ENCODE assay signal across 35 mouse cellular contexts in the genomic region with DNA sequence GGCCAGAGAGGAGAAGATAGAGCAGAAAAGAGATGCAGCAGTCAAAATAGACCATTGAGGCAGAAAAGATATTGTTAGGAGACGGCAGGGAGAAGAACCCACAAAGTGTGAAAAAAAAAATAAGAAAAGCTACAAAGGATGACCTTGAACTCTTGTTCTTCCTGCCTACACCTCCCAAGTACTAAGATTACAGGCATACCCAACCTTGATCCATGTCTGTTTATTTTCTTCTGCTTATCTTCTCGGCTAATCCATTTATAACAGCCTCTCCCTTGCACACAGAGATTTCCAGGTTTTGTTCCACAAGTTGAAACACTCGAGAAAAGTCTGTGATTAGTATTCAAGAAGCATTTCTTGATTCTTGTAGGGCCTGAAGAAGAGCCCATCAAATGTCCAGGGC. TPM values are rescaled to one million over a fixed set of nuclear protein-coding genes. Genes with fewer than 3 reads are reported as not detected.
DNase-seq lines count a peak whose midpoint lies in the region; ATAC-seq and TF ChIP-seq lines count a peak whose summit lies in the region.
"Had no signal": no experiment of that assay in that cellular context is flagged by ENCODE, and none has a peak within 500 bp of the region (broad histone marks: within the 10 kb centered on the region; RNA-seq: fewer than 3 reads in every experiment).

No protein-coding gene starts in this region.

- H3K27ac ChIP-seq in heart, adult 2 months: peak overlapping the region; percentile 81
- peak overlapping the region; percentile 57; the same call in 1 of the 2 replicates for H3K27ac ChIP-seq in layer of hippocampus, adult 2 months
- 0 out of 2 replicates have a peak overlapping the region, but pooled peaks have one; percentile 38 for H3K27ac ChIP-seq in stomach, embryonic 15.5 days
- no peak overlapping the region for H3K27ac ChIP-seq in stomach, postnatal 0 days (replicated peaks)
- no peak overlapping the region for H3K27ac ChIP-seq in midbrain, embryonic 10.5 days (replicated peaks)
- H3K27ac ChIP-seq in hindbrain, embryonic 16.5 days (ENCODE audit: low read depth, low read length): no peak overlapping the region
- H3K27ac ChIP-seq: embryonic facial prominence, embryonic 12.5 days; hindbrain, postnatal 0 days; limb, embryonic 10.5 days; limb, embryonic 15.5 days; liver, embryonic 15.5 days; midbrain, embryonic 15.5 days; neural tube, embryonic 15.5 days had no signal

- no peak for ATAC-seq in stomach, embryonic 15.5 days (ENCODE audit: insufficient read depth, low FRiP score, low read depth)
- ATAC-seq in stomach, postnatal 0 days (ENCODE audit: low FRiP score, low TSS enrichment): no peak
- no peak for ATAC-seq in hindbrain, embryonic 16.5 days
- ATAC-seq: forebrain, embryonic 14.5 days; hindbrain, postnatal 0 days; midbrain, embryonic 15.5 days had no signal

- no peak overlapping the region for H3K4me3 ChIP-seq in heart, adult 2 months
- no peak overlapping the region for H3K4me3 ChIP-seq in layer of hippocampus, adult 2 months
- H3K4me3 ChIP-seq in stomach, embryonic 15.5 days (replicated peaks): no peak overlapping the region
- H3K4me3 ChIP-seq in stomach, postnatal 0 days (ENCODE audit: low read depth, low read length): no peak overlapping the region
- no peak overlapping the region for H3K4me3 ChIP-seq in midbrain, embryonic 10.5 days
- H3K4me3 ChIP-seq in hindbrain, embryonic 16.5 days (ENCODE audit: low read length): no peak overlapping the region
- H3K4me3 ChIP-seq: embryonic facial prominence, embryonic 12.5 days; heart, embryonic 15.5 days; kidney, embryonic 15.5 days; limb, embryonic 10.5 days; limb, embryonic 15.5 days; liver, embryonic 15.5 days; midbrain, embryonic 15.5 days; neural tube, embryonic 15.5 days had no signal

- no peak for TF ChIP-seq EP300 in heart, adult 2 months (IDR thresholded peaks at IDR 0.05; ENCODE audit: insufficient read depth, low read depth, low read length)
- TF ChIP-seq EP300 in stomach, postnatal 0 days (optimal IDR thresholded peaks at IDR 0.05): no peak

- H3K36me3 ChIP-seq in heart, adult 2 months (ENCODE audit: control insufficient read depth, insufficient read depth, low read length): peaks cover 17% of the 10 kb centered on the region
- H3K36me3 ChIP-seq in stomach, embryonic 15.5 days: no peaks in the 10 kb centered on the region; the same call in 1 of the 2 replicates
- no peaks in the 10 kb centered on the region for H3K36me3 ChIP-seq in stomach, postnatal 0 days (ENCODE audit: control insufficient read depth, insufficient read depth, low read length)
- H3K36me3 ChIP-seq in midbrain, embryonic 10.5 days: peaks cover 18% of the 10 kb centered on the region
- H3K36me3 ChIP-seq in hindbrain, embryonic 16.5 days (ENCODE audit: control insufficient read depth, insufficient read depth, low read length): no peaks in the 10 kb centered on the region
- H3K36me3 ChIP-seq: embryonic facial prominence, embryonic 12.5 days; G1E; heart, embryonic 15.5 days; kidney, embryonic 15.5 days; limb, embryonic 10.5 days; limb, embryonic 15.5 days; liver, embryonic 15.5 days; midbrain, embryonic 15.5 days; neural tube, embryonic 15.5 days had no signal

- intact Hi-C loops in heart, adult 2 months (cut with DNase I): no loop called here
- intact Hi-C loops in heart, postnatal 25 days (cut with DNase I): no loop called here

- H3K9ac ChIP-seq in heart, adult 2 months (ENCODE audit: low read depth, low read length): no peak overlapping the region
- no peak overlapping the region for H3K9ac ChIP-seq in stomach, embryonic 15.5 days
- H3K9ac ChIP-seq in stomach, postnatal 0 days (ENCODE audit: low read length): no peak overlapping the region
- no peak overlapping the region for H3K9ac ChIP-seq in hindbrain, embryonic 16.5 days (ENCODE audit: low read depth, low read length)
- H3K9ac ChIP-seq: embryonic facial prominence, embryonic 12.5 days; heart, embryonic 15.5 days; kidney, embryonic 15.5 days; limb, embryonic 15.5 days; liver, embryonic 15.5 days; midbrain, embryonic 15.5 days; neural tube, embryonic 15.5 days had no signal

- no peak for TF ChIP-seq POLR2A in heart, adult 2 months (IDR thresholded peaks at IDR 0.05; ENCODE audit: insufficient read depth, low read depth, low read length)

- H3K4me2 ChIP-seq in stomach, embryonic 15.5 days: no peak overlapping the region
- H3K4me2 ChIP-seq in stomach, postnatal 0 days (replicated peaks; ENCODE audit: low read depth): no peak overlapping the region
- H3K4me2 ChIP-seq in hindbrain, embryonic 16.5 days (ENCODE audit: low read length): no peak overlapping the region
- H3K4me2 ChIP-seq: embryonic facial prominence, embryonic 12.5 days; heart, embryonic 15.5 days; kidney, embryonic 15.5 days; limb, embryonic 15.5 days; liver, embryonic 15.5 days; midbrain, embryonic 15.5 days; neural tube, embryonic 15.5 days had no signal

- no peaks in the 10 kb centered on the region for H3K9me3 ChIP-seq in stomach, embryonic 15.5 days
- no peaks in the 10 kb centered on the region for H3K9me3 ChIP-seq in stomach, postnatal 0 days (ENCODE audit: control insufficient read depth, low read length)
- H3K9me3 ChIP-seq in midbrain, embryonic 10.5 days (replicated peaks): no peaks in the 10 kb centered on the region
- H3K9me3 ChIP-seq in hindbrain, embryonic 16.5 days (ENCODE audit: control insufficient read depth, low read length): no peaks in the 10 kb centered on the region
- H3K9me3 ChIP-seq: embryonic facial prominence, embryonic 12.5 days; G1E; heart, embryonic 15.5 days; kidney, embryonic 15.5 days; limb, embryonic 10.5 days; limb, embryonic 15.5 days; liver, embryonic 15.5 days; midbrain, embryonic 15.5 days; neural tube, embryonic 15.5 days had no signal

- DNase-seq in heart, adult 2 months: no peak
- no peak for DNase-seq in heart, postnatal 25 days (ENCODE audit: low spot score)
- DNase-seq in layer of hippocampus, adult 2 months (ENCODE audit: low spot score in 2 of 2): no peak
- no peak for DNase-seq in layer of hippocampus, adult 11-12 months (ENCODE audit: low spot score)
- no peak for DNase-seq in stomach, postnatal 0 days (ENCODE audit: low spot score)
- DNase-seq in midbrain, embryonic 10.5 days (ENCODE audit: low spot score): no peak
- DNase-seq: adrenal gland, adult 8-10 months; cerebellum, adult 11 months; cerebellum, adult 9-10 months; cerebellum, postnatal 36 days; embryo, embryonic 11 days; kidney, adult 18-20 months; kidney, postnatal 25 days; retina, postnatal 1 day; right cerebral cortex, postnatal 14 days; thymus, postnatal 14 days had no signal

- H3K27me3 ChIP-seq in heart, adult 2 months (ENCODE audit: control insufficient read depth, insufficient read depth, low read length): no peaks in the 10 kb centered on the region
- H3K27me3 ChIP-seq in stomach, embryonic 15.5 days (replicated peaks): no peaks in the 10 kb centered on the region
- no peaks in the 10 kb centered on the region for H3K27me3 ChIP-seq in stomach, postnatal 0 days (ENCODE audit: control insufficient read depth, insufficient read depth, low read length)
- H3K27me3 ChIP-seq in midbrain, embryonic 10.5 days (ENCODE audit: low read depth, poor library complexity, severe bottlenecking): no peaks in the 10 kb centered on the region
- no peaks in the 10 kb centered on the region for H3K27me3 ChIP-seq in hindbrain, embryonic 16.5 days (replicated peaks; ENCODE audit: control insufficient read depth, insufficient read depth, low read length)
- H3K27me3 ChIP-seq: embryonic facial prominence, embryonic 12.5 days; heart, embryonic 15.5 days; kidney, embryonic 15.5 days; limb, embryonic 15.5 days; midbrain, embryonic 15.5 days had no signal

- H3K4me1 ChIP-seq in heart, adult 2 months (ENCODE audit: control insufficient read depth, insufficient read depth, low read length): peaks cover 8% of the 10 kb centered on the region
- no peaks in the 10 kb centered on the region for H3K4me1 ChIP-seq in stomach, embryonic 15.5 days
- H3K4me1 ChIP-seq in stomach, postnatal 0 days (replicated peaks; ENCODE audit: control insufficient read depth, insufficient read depth): no peaks in the 10 kb centered on the region
- H3K4me1 ChIP-seq in midbrain, embryonic 10.5 days: peaks cover 5% of the 10 kb centered on the region; the same call in 1 of the 2 replicates
- H3K4me1 ChIP-seq in hindbrain, embryonic 16.5 days (ENCODE audit: control insufficient read depth, insufficient read depth, low read depth, low read length): no peaks in the 10 kb centered on the region
- H3K4me1 ChIP-seq: embryonic facial prominence, embryonic 12.5 days; limb, embryonic 10.5 days; limb, embryonic 15.5 days; liver, embryonic 15.5 days; midbrain, embryonic 15.5 days; neural tube, embryonic 15.5 days had no signal

- H3K79me2 ChIP-seq in heart, adult 2 months (replicated peaks; ENCODE audit: control insufficient read depth, insufficient read depth, low read length): no peaks in the 10 kb centered on the region

- no peak for TF ChIP-seq CTCF in heart, adult 2 months (IDR thresholded peaks at IDR 0.05)
- no peak for TF ChIP-seq CTCF in layer of hippocampus, adult 2 months (conservative IDR thresholded peaks at IDR 0.05)
- no peak for TF ChIP-seq CTCF in stomach, postnatal 0 days (IDR thresholded peaks at IDR 0.05; ENCODE audit: low read depth)

- WGBS in heart, adult 2 months: 35% methylated on average over 3 of the region's 3 CpGs
- 35% methylated on average over 3 of the region's 3 CpGs for WGBS in stomach, embryonic 15.5 days
- 26% methylated on average over 3 of the region's 3 CpGs for WGBS in stomach, postnatal 0 days
- 55% methylated on average over 3 of the region's 3 CpGs for WGBS in midbrain, embryonic 10.5 days
- WGBS in hindbrain, embryonic 16.5 days: 78% methylated on average over 3 of the region's 3 CpGs

RNA-seq across cellular contexts. Expression of a gene that starts 19.4 kb away (rescaled TPM):
- under 1 TPM in 1 of 2 experiments, not detected in 1; 0.39 TPM for total RNA-seq in heart, adult 2 months (2021)
- polyA plus RNA-seq in heart, adult 2 months (2012; rRNA removed): 3.2 and 8.0 TPM in 2 replicates
- 1 to 10 TPM in 1 of 2 experiments, under 1 TPM in 1; 0.29 to 6.7 TPM for total RNA-seq in heart, postnatal 25 days (2021)
- total RNA-seq in layer of hippocampus, adult 2 months (2021): not detected
- polyA plus RNA-seq in stomach, embryonic 15.5 days (2015; fragmentation: Nextera tagmentation; extraction: Ambion mirVana): 1.8 and 2.2 TPM in 2 replicates
- polyA plus RNA-seq in stomach, postnatal 0 days (2015; fragmentation: Nextera tagmentation; extraction: Ambion mirVana): 1.5 and 2.7 TPM in 2 replicates
- polyA plus RNA-seq in midbrain, embryonic 10.5 days (2016; fragmentation: Nextera tagmentation; extraction: Ambion mirVana): 0.26 TPM in 1 of 2 replicates, not detected in the other
- 4.7 and 5.3 TPM in 2 replicates for polyA plus RNA-seq in hindbrain, embryonic 16.5 days (2015; fragmentation: Nextera tagmentation; extraction: Ambion mirVana)
- total RNA-seq: G1E; layer of hippocampus, adult 8-10 months; layer of hippocampus, postnatal 25 days; left cerebral cortex, postnatal 10 days; megakaryocyte-erythroid progenitor cell, adult 5-6 weeks had no signal
- polyA plus RNA-seq: G1E; liver, embryonic 15.5 days; macrophage had no signal

RNA-seq across cellular contexts. Expression of a gene that starts 19.5 kb away (rescaled TPM):
- 1,000 to 10,000 TPM; 1,087 to 1,288 TPM for total RNA-seq in heart, adult 2 months (2021)
- polyA plus RNA-seq in heart, adult 2 months (2012; rRNA removed): 1,025 and 1,670 TPM in 2 replicates
- total RNA-seq in heart, postnatal 25 days (2021): 1,000 to 10,000 TPM; 1,121 to 1,186 TPM
- total RNA-seq in layer of hippocampus, adult 2 months (2021): 100 to 1,000 TPM; 185 to 201 TPM
- 258 and 282 TPM in 2 replicates for polyA plus RNA-seq in stomach, embryonic 15.5 days (2015; fragmentation: Nextera tagmentation; extraction: Ambion mirVana)
- polyA plus RNA-seq in stomach, postnatal 0 days (2015; fragmentation: Nextera tagmentation; extraction: Ambion mirVana): 238 and 277 TPM in 2 replicates
- 301 and 309 TPM in 2 replicates for polyA plus RNA-seq in midbrain, embryonic 10.5 days (2016; fragmentation: Nextera tagmentation; extraction: Ambion mirVana)
- polyA plus RNA-seq in hindbrain, embryonic 16.5 days (2015; fragmentation: Nextera tagmentation; extraction: Ambion mirVana): 316 and 354 TPM in 2 replicates

RNA-seq across cellular contexts. Expression of a gene that starts 26.2 kb away (rescaled TPM):
- total RNA-seq in heart, adult 2 months (2021): 100 to 1,000 TPM; 255 to 283 TPM
- 165 and 190 TPM in 2 replicates for polyA plus RNA-seq in heart, adult 2 months (2012; rRNA removed)
- total RNA-seq in heart, postnatal 25 days (2021): 100 to 1,000 TPM; 253 to 281 TPM
- total RNA-seq in layer of hippocampus, adult 2 months (2021): 10 to 100 TPM; 40.4 to 40.9 TPM
- polyA plus RNA-seq in stomach, embryonic 15.5 days (2015; fragmentation: Nextera tagmentation; extraction: Ambion mirVana): 29.8 and 32.8 TPM in 2 replicates
- polyA plus RNA-seq in stomach, postnatal 0 days (2015; fragmentation: Nextera tagmentation; extraction: Ambion mirVana): 42.2 and 44.5 TPM in 2 replicates
- 26.7 and 35.9 TPM in 2 replicates for polyA plus RNA-seq in midbrain, embryonic 10.5 days (2016; fragmentation: Nextera tagmentation; extraction: Ambion mirVana)
- polyA plus RNA-seq in hindbrain, embryonic 16.5 days (2015; fragmentation: Nextera tagmentation; extraction: Ambion mirVana): 44.7 and 48.7 TPM in 2 replicates
- polyA plus RNA-seq: G1E had no signal

RNA-seq across cellular contexts. Expression of a gene that starts 43.9 kb away (rescaled TPM):
- total RNA-seq in heart, adult 2 months (2021): not detected
- polyA plus RNA-seq in heart, adult 2 months (2012; rRNA removed): 0.12 TPM in 1 of 2 replicates, not detected in the other
- not detected for total RNA-seq in heart, postnatal 25 days (2021)
- total RNA-seq in layer of hippocampus, adult 2 months (2021): under 1 TPM in 1 of 2 experiments, not detected in 1; 0.15 TPM
- polyA plus RNA-seq in stomach, embryonic 15.5 days (2015; fragmentation: Nextera tagmentation; extraction: Ambion mirVana): 1.6 and 2.0 TPM in 2 replicates
- 0.19 and 0.25 TPM in 2 replicates for polyA plus RNA-seq in stomach, postnatal 0 days (2015; fragmentation: Nextera tagmentation; extraction: Ambion mirVana)
- 0.28 and 0.36 TPM in 2 replicates for polyA plus RNA-seq in midbrain, embryonic 10.5 days (2016; fragmentation: Nextera tagmentation; extraction: Ambion mirVana)
- 0.26 and 0.73 TPM in 2 replicates for polyA plus RNA-seq in hindbrain, embryonic 16.5 days (2015; fragmentation: Nextera tagmentation; extraction: Ambion mirVana)
- total RNA-seq: gastrocnemius, adult 18-20 months; hindbrain, postnatal 0 days; left cerebral cortex, postnatal 10 days had no signal
- polyA plus RNA-seq: G1E had no signal

RNA-seq across cellular contexts. Expression of a gene that starts 52.4 kb away (rescaled TPM):
- total RNA-seq in heart, adult 2 months (2021): 10 to 100 TPM; 79.8 to 81.6 TPM
- polyA plus RNA-seq in heart, adult 2 months (2012; rRNA removed): 63.9 and 83.2 TPM in 2 replicates
- 100 to 1,000 TPM in 1 of 2 experiments, 10 to 100 TPM in 1; 88.9 to 101 TPM for total RNA-seq in heart, postnatal 25 days (2021)
- total RNA-seq in layer of hippocampus, adult 2 months (2021): 10 to 100 TPM; 70.8 to 76.7 TPM
- 22.4 and 29.0 TPM in 2 replicates for polyA plus RNA-seq in stomach, embryonic 15.5 days (2015; fragmentation: Nextera tagmentation; extraction: Ambion mirVana)
- 19.6 and 20.5 TPM in 2 replicates for polyA plus RNA-seq in stomach, postnatal 0 days (2015; fragmentation: Nextera tagmentation; extraction: Ambion mirVana)
- polyA plus RNA-seq in midbrain, embryonic 10.5 days (2016; fragmentation: Nextera tagmentation; extraction: Ambion mirVana): 32.2 and 34.7 TPM in 2 replicates
- 60.9 and 69.6 TPM in 2 replicates for polyA plus RNA-seq in hindbrain, embryonic 16.5 days (2015; fragmentation: Nextera tagmentation; extraction: Ambion mirVana)

Comparison
In these comparisons a context has a peak if more than half of its experiments do, and no peak if none do; other contexts are left out.
1. H3K27ac ChIP-seq: peak in heart, adult 2 months (single experiment), layer of hippocampus, adult 2 months (single experiment) and stomach, embryonic 15.5 days (single experiment); none in stomach, postnatal 0 days (single experiment), midbrain, embryonic 10.5 days (single experiment) and hindbrain, embryonic 16.5 days (single experiment).